Mouse (Mus musculus) adrenal gland, adult (tissue): ENCODE results near the gene St6galnac3.

Source experiments
- DNase-seq, 2 experiments: peaks; one replicate each; pipeline ENCODE4 v3.0.0; 2022 to 2023; ENCODE audit warnings: low spot score in 1 of 2; ENCODE audit not compliant: inconsistent age in 2 of 2

St6galnac3 gene

GRCm38 (mm10) chr3:153529174-153529573, 195.8 kb downstream of the St6galnac3 start:
- DNase-seq = no peak

GRCm38 (mm10) chr3:153525151-153525768, 199.7 kb downstream of the St6galnac3 start:
- no peak for DNase-seq

GRCm38 (mm10) chr3:153516848-153517247, 208.1 kb downstream of the St6galnac3 start:
- no peak for DNase-seq

- DNase-seq = peak in 1 of 2 experiments; percentile 14
Measured at GRCm38 (mm10) chr3:153513501-153514060, 211.4 kb downstream of the St6galnac3 start.

GRCm38 (mm10) chr3:153512545-153512944, 212.4 kb downstream of the St6galnac3 start:
- DNase-seq = no peak

- no peak for DNase-seq
Measured at GRCm38 (mm10) chr3:153511151-153511580, 213.8 kb downstream of the St6galnac3 start.

GRCm38 (mm10) chr3:153510048-153510630, 214.8 kb downstream of the St6galnac3 start:
- peak in 1 of 2 experiments; percentile 13 for DNase-seq

GRCm38 (mm10) chr3:153509643-153510042, 215.3 kb downstream of the St6galnac3 start:
- DNase-seq = no peak

- no peak for DNase-seq
Measured at GRCm38 (mm10) chr3:153509029-153509428, 215.9 kb downstream of the St6galnac3 start.

GRCm38 (mm10) chr3:153508592-153508991, 216.4 kb downstream of the St6galnac3 start:
- no peak for DNase-seq

- DNase-seq = no peak
Measured at GRCm38 (mm10) chr3:153507599-153507998, 217.4 kb downstream of the St6galnac3 start.

GRCm38 (mm10) chr3:153502488-153502887, 222.5 kb downstream of the St6galnac3 start:
- no peak for DNase-seq

- peak; percentile 74 to 92 for DNase-seq
Measured at GRCm38 (mm10) chr3:153501333-153501877, 223.6 kb downstream of the St6galnac3 start.

- peak in 1 of 2 experiments; percentile 59 for DNase-seq
Measured at GRCm38 (mm10) chr3:153492986-153493385, 232.0 kb downstream of the St6galnac3 start.

GRCm38 (mm10) chr3:153489718-153490117, 235.3 kb downstream of the St6galnac3 start:
- DNase-seq = peak in 1 of 2 experiments; percentile 67

- no peak for DNase-seq
Measured at GRCm38 (mm10) chr3:153488931-153489330, 236.0 kb downstream of the St6galnac3 start.

GRCm38 (mm10) chr3:153485176-153485575, 239.8 kb downstream of the St6galnac3 start:
- no peak for DNase-seq

- DNase-seq = peak; percentile 68 to 84
Measured at GRCm38 (mm10) chr3:153484701-153485100, 240.3 kb downstream of the St6galnac3 start.

- DNase-seq = no peak
Measured at GRCm38 (mm10) chr3:153483691-153484090, 241.3 kb downstream of the St6galnac3 start.

- no peak for DNase-seq
Measured at GRCm38 (mm10) chr3:153482098-153482497, 242.9 kb downstream of the St6galnac3 start.

- DNase-seq = no peak
Measured at GRCm38 (mm10) chr3:153481012-153481411, 244.0 kb downstream of the St6galnac3 start.

GRCm38 (mm10) chr3:153480636-153481006, 244.4 kb downstream of the St6galnac3 start:
- no peak for DNase-seq
